Mouse (Mus musculus) heart, embryonic 13.5 days (tissue): ENCODE measurements at regions not wholly inside any gene's neighbourhood (a gene's known extent, or its start where the extent isn't known, plus 50 kb on each side); places are given as distances from the start of the nearest gene placed in this dataset.

ENCODE experiments used
- ATAC-seq: fragments of 200-750 bp; cut with Nextera tagmentation; 2 replicates; pipeline ENCODE4 v1.8.0; 2017; ENCODE audit warnings: moderate TSS enrichment; ENCODE audit not compliant: insufficient number of reproducible peaks, low FRiP score, low TSS enrichment; ENCODE audit errors: extremely low read depth
- H3K27ac ChIP-seq: fragments of 300-500 bp; sonication (generic); replicated peaks from 2 replicates; pipeline ENCODE4 v1.5.1; 2015; ENCODE audit warnings: moderate library complexity, mild to moderate bottlenecking, inconsistent platforms
- H3K27me3 ChIP-seq: fragments of 300-500 bp; sonication (generic); replicated peaks from 2 replicates; pipeline ENCODE4 v1.6.1; 2015; ENCODE audit warnings: mild to moderate bottlenecking, inconsistent platforms
- H3K36me3 ChIP-seq: fragments of 300-500 bp; sonication (generic); 2 replicates; pipeline ENCODE4 v1.6.1; 2015; ENCODE audit warnings: mild to moderate bottlenecking, inconsistent platforms
- H3K4me1 ChIP-seq: fragments of 300-500 bp; sonication (generic); 2 replicates; pipeline ENCODE4 v1.6.1; 2015; ENCODE audit warnings: inconsistent platforms
- H3K4me2 ChIP-seq: fragments of 300-500 bp; sonication (generic); 2 replicates; pipeline ENCODE4 v1.6.1; 2015; ENCODE audit warnings: inconsistent platforms, mild to moderate bottlenecking, moderate library complexity
- H3K4me3 ChIP-seq: fragments of 300-500 bp; sonication (generic); 2 replicates; pipeline ENCODE4 v1.5.1; 2015; ENCODE audit warnings: moderate library complexity, mild to moderate bottlenecking, inconsistent platforms
- H3K9ac ChIP-seq: fragments of 300-500 bp; sonication (generic); 2 replicates; pipeline ENCODE4 v1.6.1; 2015; ENCODE audit warnings: inconsistent platforms, mild to moderate bottlenecking, moderate library complexity
- H3K9me3 ChIP-seq: fragments of 300-500 bp; sonication (generic); 2 replicates; pipeline ENCODE4 v1.6.1; 2016; ENCODE audit warnings: inconsistent platforms
- WGBS: fragments of 180-500 bp; shearing (Covaris S2); methylation state at CpG from one replicate; pipeline ENCODE4 v1.1.7; 2015; ENCODE audit warnings: mixed read lengths; 5-methylcytosine and 5-hydroxymethylcytosine counted together

DNA sequence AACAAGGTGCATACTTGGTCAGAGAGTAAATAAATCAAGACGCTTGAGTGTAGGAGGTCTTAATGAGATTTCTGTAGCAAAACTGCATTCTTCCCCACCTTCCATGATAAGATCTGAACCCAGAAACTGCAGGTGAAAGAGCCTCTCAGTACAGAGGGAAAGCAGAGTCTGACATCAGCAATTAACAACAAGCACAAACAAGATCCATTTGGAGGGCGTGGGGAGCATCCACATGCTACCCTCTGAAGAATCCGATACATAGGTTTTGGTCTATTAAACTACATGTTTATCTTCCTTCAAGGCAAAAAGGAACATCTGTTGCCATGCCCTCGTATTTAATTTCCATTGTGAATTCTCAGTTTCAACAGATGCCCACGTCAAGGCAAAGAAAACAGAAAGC is 124.2 kb downstream of the S1pr1 start:
- Histone ChIP-seq H3K9me3 (no peaks in the 10 kb centered on the region), H3K27ac (no peak overlapping the region), H3K36me3 (no peaks in the 10 kb centered on the region), H3K4me3 (no peak overlapping the region), H3K4me2 (no peak overlapping the region), H3K4me1 (peaks cover 6% of the 10 kb centered on the region; the same call in 1 of the 2 replicates), H3K27me3 (no peaks in the 10 kb centered on the region; the same call in 1 of the 2 replicates), H3K9ac (no peak overlapping the region)
- ATAC-seq, result no peak
- 71% methylated on average over 5 of the region's 5 CpGs for WGBS

DNA sequence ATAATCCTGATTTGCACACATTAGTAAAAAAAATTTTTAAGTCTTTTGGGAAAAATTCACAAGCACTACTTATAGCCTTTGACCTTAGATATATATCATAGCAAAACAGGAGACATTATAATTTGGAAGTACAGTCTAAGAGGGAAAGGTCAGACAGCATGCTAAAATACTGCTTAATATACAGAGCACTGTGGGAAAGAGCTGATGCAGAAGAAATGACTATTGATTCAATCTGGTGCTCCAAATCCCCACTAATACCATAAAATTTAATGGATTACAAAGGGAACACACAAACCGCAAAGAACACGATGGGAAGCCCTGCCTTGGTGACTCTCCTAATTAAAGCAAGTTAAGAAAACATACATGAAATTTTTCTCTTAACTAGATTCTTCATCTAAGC is 126.3 kb downstream of the S1pr1 start:
- H3K9ac ChIP-seq, result no peak overlapping the region
- H3K4me1 ChIP-seq, result peaks cover 6% of the 10 kb centered on the region; the same call in 1 of the 2 replicates
- no peaks in the 10 kb centered on the region for H3K9me3 ChIP-seq
- no peak overlapping the region for H3K4me3 ChIP-seq
- no peak overlapping the region for H3K27ac ChIP-seq
- no peaks in the 10 kb centered on the region for H3K27me3 ChIP-seq
- 65% methylated on average over 2 of the region's 2 CpGs for WGBS
- no peak overlapping the region for H3K4me2 ChIP-seq
- no peaks in the 10 kb centered on the region for H3K36me3 ChIP-seq
- ATAC-seq, result no peak

GRCm38 (mm10) chr3:115580131-115580932 is 134.5 kb downstream of the S1pr1 start:
- Histone ChIP-seq H3K36me3 (no peaks in the 10 kb centered on the region), H3K27ac (no peak overlapping the region), H3K9ac (no peak overlapping the region), H3K9me3 (no peaks in the 10 kb centered on the region), H3K4me1 (no peaks in the 10 kb centered on the region), H3K27me3 (no peaks in the 10 kb centered on the region), H3K4me2 (no peak overlapping the region), H3K4me3 (no peak overlapping the region)
- whole genome bisulfite sequencing, result 60% methylated on average over 4 of the region's 4 CpGs
- ATAC-seq, result no peak

DNA sequence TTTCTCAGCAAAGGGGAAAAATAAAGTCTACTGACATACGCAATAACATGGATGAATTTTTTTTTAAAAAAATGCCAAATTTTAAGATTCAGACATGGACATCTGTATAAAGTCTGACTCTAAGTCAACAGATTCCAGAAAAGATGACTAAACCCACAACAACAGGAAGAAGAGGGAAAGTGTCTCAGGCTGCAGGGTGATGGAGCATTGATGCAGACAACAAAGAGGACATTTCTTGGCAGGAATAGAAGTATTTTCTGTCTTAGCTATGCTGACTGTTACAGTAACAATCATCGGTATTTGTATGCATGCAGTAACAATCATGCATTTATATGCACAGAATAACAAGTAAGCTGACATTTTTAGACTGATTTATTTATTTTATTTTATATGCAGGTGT is 139.5 kb downstream of the S1pr1 start:
- Histone ChIP-seq H3K4me2 (no peak overlapping the region), H3K9ac (no peak overlapping the region), H3K27ac (no peak overlapping the region), H3K4me1 (no peaks in the 10 kb centered on the region), H3K9me3 (no peaks in the 10 kb centered on the region), H3K36me3 (no peaks in the 10 kb centered on the region), H3K4me3 (no peak overlapping the region), H3K27me3 (no peaks in the 10 kb centered on the region)
- 86% methylated on average over 2 of the region's 2 CpGs for WGBS
- no peak for ATAC-seq

- WGBS, result 81% methylated on average over 7 of the region's 7 CpGs
- Histone ChIP-seq H3K9ac (no peak overlapping the region), H3K4me3 (no peak overlapping the region), H3K27me3 (no peaks in the 10 kb centered on the region), H3K4me2 (no peak overlapping the region), H3K4me1 (no peaks in the 10 kb centered on the region), H3K36me3 (no peaks in the 10 kb centered on the region), H3K27ac (no peak overlapping the region), H3K9me3 (no peaks in the 10 kb centered on the region)
- no peak for ATAC-seq
Measured at GRCm38 (mm10) chr3:115562735-115563134, 152.1 kb downstream of the S1pr1 start.

DNA sequence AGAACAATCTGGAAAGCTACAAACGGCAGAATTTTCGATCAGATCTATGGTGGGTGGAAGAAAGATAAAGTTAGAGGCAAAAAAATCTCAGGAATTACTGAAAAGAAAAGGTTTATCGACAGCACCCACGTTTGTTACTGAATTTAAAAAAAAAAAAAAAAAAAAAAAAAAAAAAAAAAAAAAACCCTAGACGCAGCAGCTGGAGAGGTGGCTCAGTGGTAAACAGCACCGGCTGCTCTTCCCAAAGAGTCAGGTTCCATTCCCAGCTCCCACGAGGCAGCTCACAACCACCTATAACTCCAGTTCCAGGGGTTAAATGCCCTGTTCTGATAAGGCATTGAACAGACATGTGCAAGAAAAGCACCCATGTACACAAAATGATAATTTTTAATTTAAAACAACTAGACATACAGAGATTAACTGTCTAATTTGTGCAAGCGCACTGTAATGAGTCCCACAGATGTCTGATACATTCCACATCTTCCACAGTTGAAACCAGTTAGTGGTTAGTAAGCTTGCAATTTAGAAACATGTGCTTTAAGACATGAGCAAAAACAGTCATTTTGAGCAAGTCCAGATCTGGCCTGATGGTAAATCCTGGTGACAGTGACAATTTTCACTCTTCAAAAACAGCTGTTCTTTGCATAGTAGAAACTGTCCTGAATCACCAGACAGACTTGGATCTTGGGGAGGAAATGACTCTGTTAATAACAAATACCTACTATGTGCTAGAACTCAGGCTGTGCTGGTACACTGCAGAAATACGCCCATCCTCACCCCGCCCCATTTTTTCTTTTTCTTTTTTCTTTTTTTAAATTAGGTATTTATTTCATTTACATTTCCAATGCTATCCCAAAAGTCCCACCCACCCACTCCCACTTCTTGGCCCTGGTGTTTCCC is 159.8 kb downstream of the S1pr1 start:
- no peaks in the 10 kb centered on the region for H3K36me3 ChIP-seq
- 73% methylated on average over 10 of the region's 10 CpGs for WGBS
- no peaks in the 10 kb centered on the region for H3K27me3 ChIP-seq
- H3K9ac ChIP-seq, result no peak overlapping the region
- no peak overlapping the region for H3K4me2 ChIP-seq
- no peaks in the 10 kb centered on the region for H3K9me3 ChIP-seq
- no peak for ATAC-seq
- H3K4me1 ChIP-seq, result peaks cover 8% of the 10 kb centered on the region
- H3K27ac ChIP-seq, result no peak overlapping the region
- H3K4me3 ChIP-seq, result no peak overlapping the region

- no peaks in the 10 kb centered on the region for H3K27me3 ChIP-seq
- H3K4me2 ChIP-seq, result peak overlapping the region; percentile 10; the same call in 1 of the 2 replicates
- H3K36me3 ChIP-seq, result no peaks in the 10 kb centered on the region
- no peak for ATAC-seq
- H3K9ac ChIP-seq, result no peak overlapping the region
- no peaks in the 10 kb centered on the region for H3K9me3 ChIP-seq
- H3K27ac ChIP-seq, result no peak overlapping the region
- no peak overlapping the region for H3K4me3 ChIP-seq
- 48% methylated on average over 10 of the region's 10 CpGs for WGBS
- H3K4me1 ChIP-seq, result peaks cover 8% of the 10 kb centered on the region
Measured at GRCm38 (mm10) chr3:115553848-115554515, 160.9 kb downstream of the S1pr1 start.

DNA sequence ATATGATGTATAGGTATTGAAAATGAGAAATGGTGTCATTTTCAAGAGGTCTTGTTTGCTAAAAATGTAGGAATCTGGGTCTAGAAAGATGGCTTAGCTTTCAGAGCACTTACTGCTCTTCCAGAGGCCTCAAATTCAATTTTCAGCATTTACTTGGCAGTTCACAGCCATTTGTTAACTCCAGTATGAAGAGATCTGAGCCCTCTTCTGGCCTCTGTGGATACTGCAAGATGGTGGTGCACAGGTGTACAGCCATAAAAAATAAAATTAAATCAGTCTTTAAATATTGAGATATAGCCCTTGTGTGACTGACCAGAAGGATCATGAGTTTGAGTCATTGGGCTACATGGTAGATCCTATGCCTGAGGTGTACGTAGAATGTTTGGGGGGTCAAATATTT is 173.1 kb downstream of the S1pr1 start:
- Histone ChIP-seq H3K4me2 (no peak overlapping the region), H3K27me3 (no peaks in the 10 kb centered on the region)
- WGBS, result 61% methylated on average over 1 of the region's 1 CpGs

DNA sequence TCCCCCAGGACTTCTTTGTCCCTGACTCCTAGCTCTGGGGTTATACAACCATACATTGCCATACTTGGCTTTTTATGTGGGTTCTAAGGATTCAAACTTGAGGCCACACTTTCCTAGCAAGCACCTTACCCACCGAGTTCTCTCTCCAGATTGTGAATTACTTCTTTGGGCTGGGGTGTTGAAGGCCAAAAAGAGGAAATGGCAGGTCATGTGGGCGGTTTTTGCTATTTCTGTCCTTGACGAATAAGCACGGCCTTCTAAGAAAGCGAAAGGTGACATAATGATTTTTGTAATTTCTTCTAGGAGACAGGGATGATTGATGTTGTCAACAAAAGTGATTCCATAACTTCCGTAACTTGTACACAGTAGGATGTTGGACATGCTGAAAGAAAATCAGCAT is 176.5 kb downstream of the S1pr1 start:
- 67% methylated on average over 6 of the region's 6 CpGs for WGBS
- no peak for ATAC-seq

More for the DNA sequence above, 173.1 kb downstream of the S1pr1 start:
- Histone ChIP-seq H3K9ac (no peak overlapping the region), H3K36me3 (no peaks in the 10 kb centered on the region), H3K27ac (no peak overlapping the region), H3K4me1 (no peaks in the 10 kb centered on the region), H3K9me3 (no peaks in the 10 kb centered on the region), H3K4me3 (no peak overlapping the region)
- ATAC-seq, result no peak

DNA sequence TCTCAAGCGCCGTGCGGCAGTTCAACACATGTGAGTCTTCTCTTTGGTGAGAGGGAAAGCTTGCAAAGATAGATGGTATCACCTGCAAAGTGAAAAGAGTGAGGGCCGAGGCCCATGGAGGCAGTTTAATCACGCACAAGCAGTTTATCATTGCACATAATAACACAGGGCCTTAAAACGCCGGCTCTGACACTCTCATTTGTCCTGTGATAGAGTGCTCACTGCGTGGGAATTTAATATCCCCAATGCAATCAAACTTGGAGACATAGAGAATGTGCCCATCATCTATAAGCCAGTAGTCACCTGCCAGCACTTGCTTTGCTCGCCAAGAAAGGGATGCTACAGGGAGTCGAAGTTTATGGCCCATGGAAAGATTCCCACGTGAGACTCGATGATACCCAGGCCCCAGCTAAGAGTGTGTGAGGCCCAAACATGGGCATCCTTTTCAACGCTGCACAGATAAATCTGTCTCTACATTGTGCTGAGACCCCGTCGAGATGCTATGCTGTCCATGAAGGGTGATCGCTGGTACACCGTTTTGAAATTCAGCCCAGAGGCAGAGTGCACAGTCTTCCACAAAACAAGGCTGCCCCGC is 182.6 kb downstream of the S1pr1 start:
- H3K4me1 ChIP-seq, result 0 out of 2 replicates have a peak, but pooled peaks cover 3% of the 10 kb centered on the region
- no peaks in the 10 kb centered on the region for H3K9me3 ChIP-seq
- ATAC-seq, result no peak
- WGBS, result 68% methylated on average over 18 of the region's 18 CpGs
- no peak overlapping the region for H3K9ac ChIP-seq
- H3K36me3 ChIP-seq, result no peaks in the 10 kb centered on the region
- no peak overlapping the region for H3K27ac ChIP-seq
- H3K4me3 ChIP-seq, result no peak overlapping the region
- no peaks in the 10 kb centered on the region for H3K27me3 ChIP-seq
- H3K4me2 ChIP-seq, result no peak overlapping the region

More for the DNA sequence above, 176.5 kb downstream of the S1pr1 start:
- Histone ChIP-seq H3K9me3 (no peaks in the 10 kb centered on the region), H3K4me1 (no peaks in the 10 kb centered on the region), H3K27ac (no peak overlapping the region), H3K27me3 (no peaks in the 10 kb centered on the region), H3K4me3 (no peak overlapping the region), H3K9ac (no peak overlapping the region), H3K4me2 (no peak overlapping the region), H3K36me3 (no peaks in the 10 kb centered on the region)

- Histone ChIP-seq H3K4me1 (0 out of 2 replicates have a peak, but pooled peaks cover 3% of the 10 kb centered on the region), H3K36me3 (no peaks in the 10 kb centered on the region), H3K4me3 (no peak overlapping the region), H3K9ac (no peak overlapping the region), H3K4me2 (no peak overlapping the region), H3K9me3 (no peaks in the 10 kb centered on the region), H3K27me3 (no peaks in the 10 kb centered on the region), H3K27ac (no peak overlapping the region)
- 54% methylated on average over 3 of the region's 3 CpGs for WGBS
- no peak for ATAC-seq
Measured at GRCm38 (mm10) chr3:115530441-115530840, 184.4 kb downstream of the S1pr1 start.
